8 mouse cellular contexts compared by ENCODE assay signal in the genomic region with DNA sequence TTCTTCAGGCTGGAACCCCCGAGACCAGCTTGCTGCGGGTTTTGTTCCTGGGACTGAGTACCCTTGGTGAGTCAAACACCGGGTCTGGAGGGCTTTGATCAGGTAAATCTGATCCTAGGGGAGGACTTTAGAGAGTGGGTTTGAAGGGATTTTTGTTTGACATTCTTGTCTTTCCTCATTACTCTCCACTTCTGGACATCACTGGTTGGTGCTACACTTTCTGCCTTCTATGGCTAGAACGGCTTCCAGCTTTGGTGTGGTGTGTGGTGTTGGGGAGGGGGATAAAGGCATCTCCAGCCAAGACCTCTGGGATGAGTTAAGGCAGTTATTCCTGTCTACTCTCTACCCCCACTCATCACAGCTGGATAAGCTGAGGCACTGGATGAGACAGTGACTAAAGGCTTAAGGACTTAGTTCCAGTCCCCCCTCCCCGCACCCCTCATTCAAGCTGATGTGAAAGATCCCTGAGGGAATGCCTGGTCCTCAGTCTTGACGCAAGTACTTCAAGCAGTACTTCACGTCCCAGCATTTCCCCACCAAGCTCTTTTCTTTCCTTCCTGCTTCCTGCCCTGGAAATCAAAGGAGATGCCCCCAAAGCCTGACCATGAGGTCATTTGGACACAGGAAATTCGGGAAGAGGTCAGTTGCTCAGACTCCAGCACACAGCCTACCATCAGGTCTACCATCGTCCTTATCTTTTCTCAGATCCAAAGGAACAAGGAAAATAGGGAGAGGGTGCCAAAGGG. TPM values are rescaled to one million over a fixed set of nuclear protein-coding genes. Genes with fewer than 3 reads are reported as not detected.
DNase-seq lines count a peak whose midpoint lies in the region; ATAC-seq and TF ChIP-seq lines count a peak whose summit lies in the region.

No protein-coding gene starts in this region.

- H3K9ac ChIP-seq in hindbrain, embryonic 11.5 days (ENCODE audit: low read depth, low read length), result no peak overlapping the region
- H3K9ac ChIP-seq in liver, embryonic 11.5 days (ENCODE audit: low read depth, low read length), result 0 out of 2 replicates have a peak overlapping the region, but pooled peaks have one; percentile 9

- 15% methylated on average over 9 of the region's 9 CpGs for whole genome bisulfite sequencing in hindbrain, embryonic 11.5 days
- WGBS in liver, embryonic 11.5 days, result 24% methylated on average over 9 of the region's 9 CpGs
- WGBS in olfactory bulb, adult 2 months, result 75% methylated on average over 9 of the region's 9 CpGs

- peak; percentile 98 for DNase-seq in heart, adult 11 months
- DNase-seq in heart, postnatal 4 days, result no peak
- peak; percentile 30 for DNase-seq in hindbrain, embryonic 11.5 days (ENCODE audit: low spot score)
- DNase-seq in liver, embryonic 11.5 days (ENCODE audit: low spot score), result no peak
- DNase-seq in right cerebral cortex, postnatal 25 days, result no peak
- DNase-seq in thymus, postnatal 25 days, result no peak
- DNase-seq in cerebellum, adult 9-11 months, result no peak

- H3K36me3 ChIP-seq in hindbrain, embryonic 11.5 days (ENCODE audit: control insufficient read depth, insufficient read depth, low read length), result no peaks in the 10 kb centered on the region
- H3K36me3 ChIP-seq in liver, embryonic 11.5 days (ENCODE audit: control insufficient read depth, insufficient read depth, low read length), result no peaks in the 10 kb centered on the region

- 0 out of 2 replicates have a peak, but pooled peaks cover 3% of the 10 kb centered on the region for H3K4me1 ChIP-seq in hindbrain, embryonic 11.5 days (replicated peaks; ENCODE audit: control insufficient read depth, insufficient read depth, low read length)
- peaks cover 27% of the 10 kb centered on the region for H3K4me1 ChIP-seq in liver, embryonic 11.5 days (replicated peaks; ENCODE audit: control insufficient read depth, insufficient read depth, low read length)
- H3K4me1 ChIP-seq in olfactory bulb, adult 2 months (ENCODE audit: control insufficient read depth, insufficient read depth, low read length), result peaks cover 24% of the 10 kb centered on the region

- peaks cover 53% of the 10 kb centered on the region for H3K27me3 ChIP-seq in hindbrain, embryonic 11.5 days (ENCODE audit: control insufficient read depth, insufficient read depth, low read length)
- peaks cover 59% of the 10 kb centered on the region for H3K27me3 ChIP-seq in liver, embryonic 11.5 days (replicated peaks; ENCODE audit: control insufficient read depth, insufficient read depth, low read length)

- TF ChIP-seq POLR2A in olfactory bulb, adult 2 months (IDR thresholded peaks at IDR 0.05; ENCODE audit: insufficient read depth, low read depth, low read length), result no peak

- no peak for ATAC-seq in hindbrain, embryonic 11.5 days (ENCODE audit: low FRiP score)
- ATAC-seq in liver, embryonic 11.5 days (replicated peaks; ENCODE audit: low FRiP score), result no peak

- no peak for TF ChIP-seq CTCF in olfactory bulb, adult 2 months (IDR thresholded peaks at IDR 0.05; ENCODE audit: insufficient read depth, low read depth, low read length)

- 0 out of 2 replicates have a peak overlapping the region, but pooled peaks have one; percentile 8 for H3K4me3 ChIP-seq in hindbrain, embryonic 11.5 days (ENCODE audit: low read depth, low read length)
- H3K4me3 ChIP-seq in liver, embryonic 11.5 days (ENCODE audit: low read depth, low read length), result peak overlapping the region; percentile 44
- H3K4me3 ChIP-seq in olfactory bulb, adult 2 months (ENCODE audit: insufficient read depth, low read depth, low read length), result peak overlapping the region; percentile 15; the same call in 1 of the 2 replicates

- H3K9me3 ChIP-seq in hindbrain, embryonic 11.5 days (ENCODE audit: control insufficient read depth, low read length), result no peaks in the 10 kb centered on the region; the same call in 1 of the 2 replicates
- H3K9me3 ChIP-seq in liver, embryonic 11.5 days (ENCODE audit: control insufficient read depth, low read length), result no peaks in the 10 kb centered on the region

- H3K27ac ChIP-seq in hindbrain, embryonic 11.5 days (ENCODE audit: low read depth, low read length), result no peak overlapping the region
- H3K27ac ChIP-seq in liver, embryonic 11.5 days (ENCODE audit: low read depth, low read length), result no peak overlapping the region
- H3K27ac ChIP-seq in olfactory bulb, adult 2 months (ENCODE audit: insufficient read depth, low read depth, low read length), result no peak overlapping the region

- H3K4me2 ChIP-seq in hindbrain, embryonic 11.5 days (replicated peaks; ENCODE audit: low read depth, low read length), result no peak overlapping the region
- H3K4me2 ChIP-seq in liver, embryonic 11.5 days, result peak overlapping the region; percentile 78

RNA-seq across cellular contexts. Expression of a gene that starts 0.5 kb away (rescaled TPM):
- total RNA-seq in heart, postnatal 4 days (2021), result 10 to 100 TPM; 88.8 to 91.3 TPM
- polyA plus RNA-seq in hindbrain, embryonic 11.5 days (2014; fragmentation: Nextera tagmentation; extraction: Ambion mirVana), result 29.1 and 31.2 TPM in 2 replicates
- polyA plus RNA-seq in liver, embryonic 11.5 days (2014; fragmentation: Nextera tagmentation; extraction: Ambion mirVana), result 34.9 and 36.6 TPM in 2 replicates
- not detected in 2 replicates for polyA plus RNA-seq in olfactory bulb, adult 2 months (2012; ENCODE audit: insufficient read depth, insufficient read length, low replicate concordance, missing spikeins)

RNA-seq across cellular contexts. Expression of a gene that starts 10.7 kb away (rescaled TPM):
- total RNA-seq in heart, postnatal 4 days (2021), result 1 to 10 TPM; 6.4 to 7.9 TPM
- 0.80 and 0.85 TPM in 2 replicates for polyA plus RNA-seq in hindbrain, embryonic 11.5 days (2014; fragmentation: Nextera tagmentation; extraction: Ambion mirVana)
- polyA plus RNA-seq in liver, embryonic 11.5 days (2014; fragmentation: Nextera tagmentation; extraction: Ambion mirVana), result 0.66 and 1.5 TPM in 2 replicates
- not detected in 2 replicates for polyA plus RNA-seq in olfactory bulb, adult 2 months (2012; ENCODE audit: insufficient read depth, insufficient read length, low replicate concordance, missing spikeins)

RNA-seq across cellular contexts. Expression of a gene that starts 24.3 kb away (rescaled TPM):
- 1 to 10 TPM; 2.0 to 3.1 TPM for total RNA-seq in heart, postnatal 4 days (2021)
- 3.4 TPM in 2 replicates for polyA plus RNA-seq in hindbrain, embryonic 11.5 days (2014; fragmentation: Nextera tagmentation; extraction: Ambion mirVana)
- polyA plus RNA-seq in liver, embryonic 11.5 days (2014; fragmentation: Nextera tagmentation; extraction: Ambion mirVana), result 20.8 and 23.6 TPM in 2 replicates
- polyA plus RNA-seq in olfactory bulb, adult 2 months (2012; ENCODE audit: insufficient read depth, insufficient read length, low replicate concordance, missing spikeins), result 523 TPM in 1 of 2 replicates, not detected in the other

RNA-seq across cellular contexts. Expression of a gene that starts 27.1 kb away (rescaled TPM):
- 1 to 10 TPM; 6.5 to 6.6 TPM for total RNA-seq in heart, postnatal 4 days (2021)
- polyA plus RNA-seq in hindbrain, embryonic 11.5 days (2014; fragmentation: Nextera tagmentation; extraction: Ambion mirVana), result 7.8 and 8.8 TPM in 2 replicates
- polyA plus RNA-seq in liver, embryonic 11.5 days (2014; fragmentation: Nextera tagmentation; extraction: Ambion mirVana), result 8.0 and 8.6 TPM in 2 replicates
- polyA plus RNA-seq in olfactory bulb, adult 2 months (2012; ENCODE audit: insufficient read depth, insufficient read length, low replicate concordance, missing spikeins), result not detected in 2 replicates

RNA-seq across cellular contexts. Expression of a gene that starts 39.3 kb away (rescaled TPM):
- total RNA-seq in heart, postnatal 4 days (2021), result 10 to 100 TPM; 15.2 to 20.6 TPM
- polyA plus RNA-seq in hindbrain, embryonic 11.5 days (2014; fragmentation: Nextera tagmentation; extraction: Ambion mirVana), result 41.1 and 42.3 TPM in 2 replicates
- 13.2 and 17.7 TPM in 2 replicates for polyA plus RNA-seq in liver, embryonic 11.5 days (2014; fragmentation: Nextera tagmentation; extraction: Ambion mirVana)
- not detected in 2 replicates for polyA plus RNA-seq in olfactory bulb, adult 2 months (2012; ENCODE audit: insufficient read depth, insufficient read length, low replicate concordance, missing spikeins)

Comparison
In these comparisons a context has a peak if more than half of its experiments do, and no peak if none do; other contexts are left out.
1. DNase-seq: peak in heart, adult 11 months (single experiment) and hindbrain, embryonic 11.5 days (single experiment); none in heart, postnatal 4 days (single experiment), liver, embryonic 11.5 days (single experiment), right cerebral cortex, postnatal 25 days (single experiment), thymus, postnatal 25 days (single experiment) and cerebellum, adult 9-11 months (single experiment).
2. RNA of a gene that starts 0.5 kb away (polyA plus RNA-seq): 34.9 to 36.6 TPM in liver, embryonic 11.5 days and 29.1 to 31.2 TPM in hindbrain, embryonic 11.5 days; not detected in olfactory bulb, adult 2 months; every median in the first group is over 10 times any median in the second.
3. Peak in every context shown above with its lines, with median percentiles within 50 percentile points of each other: H3K4me3 ChIP-seq.